Mouse (Mus musculus) brain, embryonic 14.5 days (tissue): ENCODE results near the gene Acta1.

Experiments used
- CTCF ChIP-seq: fragments of 200-500 bp; IDR thresholded peaks from 2 replicates; pipeline ENCODE4 v1.5.1; 2012; ENCODE audit warnings: inconsistent platforms, mild to moderate bottlenecking, moderate library complexity, borderline replicate concordance; ENCODE audit not compliant: insufficient read depth, insufficient read length; ENCODE audit errors: extremely low read depth
- POLR2A ChIP-seq: fragments of 200-500 bp; IDR thresholded peaks from 2 replicates; pipeline ENCODE4 v1.6.1; 2012; ENCODE audit warnings: mild to moderate bottlenecking, inconsistent platforms, borderline replicate concordance; ENCODE audit not compliant: poor library complexity, insufficient read depth, insufficient read length, severe bottlenecking; ENCODE audit errors: extremely low read depth

DNA sequence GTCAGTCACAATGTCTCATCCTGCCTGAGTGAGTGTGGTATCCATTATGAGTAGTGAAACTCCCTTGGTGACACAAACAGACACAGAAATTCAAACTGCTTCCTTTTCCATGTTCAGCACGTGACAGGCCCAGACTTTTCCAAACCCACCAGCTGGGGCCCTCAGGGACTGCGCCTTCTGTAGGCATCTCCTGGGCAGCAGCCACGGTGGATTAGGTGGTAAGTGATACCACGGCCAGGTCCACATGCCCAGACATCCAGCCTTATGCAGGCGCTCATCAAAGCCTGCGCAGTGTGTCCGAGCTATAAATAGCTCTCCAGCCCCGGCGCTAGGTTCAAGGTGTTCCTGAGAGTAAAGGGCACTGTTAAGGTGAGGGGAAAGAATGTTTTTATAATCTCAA is 22.5 kb downstream of the Acta1 start:
- TF ChIP-seq POLR2A (no peak), CTCF (no peak)
